Mouse (Mus musculus) hindbrain, embryonic 11.5 days (tissue): ENCODE data around the gene Arel1. TPM values are rescaled to one million over a fixed set of nuclear protein-coding genes. Genes with fewer than 3 reads are reported as not detected.

Source experiments
- ATAC-seq: fragments of 200-750 bp; cut with Nextera tagmentation; 2 replicates; pipeline ENCODE4 v1.8.0; 2017; ENCODE audit warnings: mild to moderate bottlenecking, moderate TSS enrichment, moderate library complexity; ENCODE audit not compliant: low FRiP score
- DNase-seq: peaks from one replicate; pipeline ENCODE4 v3.0.0-alpha.2; 2015; ENCODE audit warnings: low spot score
- H3K27ac ChIP-seq: fragments of 300-500 bp; sonication (generic); 2 replicates; pipeline ENCODE4 v1.5.1; 2014; ENCODE audit warnings: mild to moderate bottlenecking, low read depth, low read length
- H3K27me3 ChIP-seq: fragments of 300-500 bp; sonication (generic); 2 replicates; pipeline ENCODE4 v1.6.1; 2014; ENCODE audit warnings: mild to moderate bottlenecking, low read length, moderate library complexity, mixed read lengths; ENCODE audit not compliant: control insufficient read depth, insufficient read depth
- H3K36me3 ChIP-seq: fragments of 300-500 bp; sonication (generic); 2 replicates; pipeline ENCODE4 v1.6.1; 2014; ENCODE audit warnings: mild to moderate bottlenecking, low read length, moderate library complexity, mixed read lengths; ENCODE audit not compliant: control insufficient read depth, insufficient read depth
- H3K4me1 ChIP-seq: fragments of 300-500 bp; sonication (generic); replicated peaks from 2 replicates; pipeline ENCODE4 v1.6.1; 2014; ENCODE audit warnings: low read length, mixed read lengths; ENCODE audit not compliant: control insufficient read depth, insufficient read depth
- H3K4me2 ChIP-seq: fragments of 300-500 bp; sonication (generic); replicated peaks from 2 replicates; pipeline ENCODE4 v1.6.1; 2014; ENCODE audit warnings: mild to moderate bottlenecking, low read depth, low read length
- H3K4me3 ChIP-seq: fragments of 300-500 bp; sonication (generic); 2 replicates; pipeline ENCODE4 v1.5.1; 2014; ENCODE audit warnings: low read depth, low read length
- H3K9ac ChIP-seq: fragments of 300-500 bp; sonication (generic); 2 replicates; pipeline ENCODE4 v1.6.1; 2014; ENCODE audit warnings: low read depth, low read length
- H3K9me3 ChIP-seq: fragments of 300-500 bp; sonication (generic); 2 replicates; pipeline ENCODE4 v1.6.1; 2016; ENCODE audit warnings: low read length; ENCODE audit not compliant: control insufficient read depth
- WGBS: fragments of 180-500 bp; shearing (Covaris S2); extraction: QIAGEN DNeasy Blood & Tissue Kit; methylation state at CpG from one replicate; pipeline ENCODE4 v1.1.7; 2014; 5-methylcytosine and 5-hydroxymethylcytosine counted together
- polyA plus RNA-seq: library from polyadenylated mRNA; unstranded; fragments of >200 nt; fragmentation: Nextera tagmentation; extraction: Ambion mirVana; gene quantifications from 2 replicates; pipeline ENCODE4 v1.2.1, GENCODE M21; 2014

The Arel1 gene
- polyA plus RNA-seq, 1 experiment from 2014 or later, result 21.8 TPM

DNA sequence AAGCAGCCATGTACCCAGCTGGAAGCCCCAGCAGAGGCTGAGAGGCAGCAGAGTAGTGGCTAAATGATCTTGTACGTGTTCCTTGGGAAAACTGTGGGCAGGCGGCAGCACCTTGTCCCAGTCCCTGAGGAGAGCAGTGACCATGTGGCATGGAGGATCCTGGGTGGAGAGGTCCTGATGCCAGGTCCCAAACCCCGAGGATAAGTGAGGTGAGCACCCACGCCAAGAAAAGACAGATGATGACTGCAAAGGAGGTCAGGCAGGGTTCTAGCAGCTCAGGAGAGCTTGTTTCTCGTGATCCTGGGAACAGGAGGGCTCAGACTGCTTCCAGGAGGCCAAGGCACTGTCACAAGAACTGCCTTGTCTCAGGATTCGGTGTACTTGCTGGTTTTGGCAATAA lies 51.9 kb downstream of the Arel1 start:
- ATAC-seq (no peak), DNase-seq (no peak)
- Histone ChIP-seq H3K27ac (no peak overlapping the region), H3K27me3 (no peaks in the 10 kb centered on the region), H3K9ac (no peak overlapping the region), H3K4me2 (no peak overlapping the region), H3K9me3 (no peaks in the 10 kb centered on the region), H3K36me3 (0 out of 2 replicates have a peak, but pooled peaks cover 3% of the 10 kb centered on the region), H3K4me3 (no peak overlapping the region), H3K4me1 (no peaks in the 10 kb centered on the region)
- 88% methylated on average over 6 of the region's 6 CpGs for WGBS

- Histone ChIP-seq H3K36me3 (0 out of 2 replicates have a peak, but pooled peaks cover 3% of the 10 kb centered on the region), H3K27me3 (no peaks in the 10 kb centered on the region), H3K4me1 (no peaks in the 10 kb centered on the region), H3K4me2 (no peak overlapping the region), H3K27ac (no peak overlapping the region), H3K9ac (no peak overlapping the region), H3K4me3 (no peak overlapping the region), H3K9me3 (no peaks in the 10 kb centered on the region)
- ATAC-seq (no peak), DNase-seq (no peak)
- 84% methylated on average over 3 of the region's 3 CpGs for WGBS
Observed at GRCm38 (mm10) chr12:84917799-84918198, 52.9 kb downstream of the Arel1 start.

- ATAC-seq, result no peak
- Histone ChIP-seq H3K27me3 (no peaks in the 10 kb centered on the region), H3K4me1 (no peaks in the 10 kb centered on the region), H3K4me2 (no peak overlapping the region), H3K4me3 (no peak overlapping the region), H3K36me3 (0 out of 2 replicates have a peak, but pooled peaks cover under 1% of the 10 kb centered on the region), H3K27ac (no peak overlapping the region), H3K9me3 (no peaks in the 10 kb centered on the region), H3K9ac (no peak overlapping the region)
- no peak for DNase-seq
- WGBS, result 92% methylated on average over 5 of the region's 5 CpGs
Observed at GRCm38 (mm10) chr12:84914959-84915358, 55.7 kb downstream of the Arel1 start.

DNA sequence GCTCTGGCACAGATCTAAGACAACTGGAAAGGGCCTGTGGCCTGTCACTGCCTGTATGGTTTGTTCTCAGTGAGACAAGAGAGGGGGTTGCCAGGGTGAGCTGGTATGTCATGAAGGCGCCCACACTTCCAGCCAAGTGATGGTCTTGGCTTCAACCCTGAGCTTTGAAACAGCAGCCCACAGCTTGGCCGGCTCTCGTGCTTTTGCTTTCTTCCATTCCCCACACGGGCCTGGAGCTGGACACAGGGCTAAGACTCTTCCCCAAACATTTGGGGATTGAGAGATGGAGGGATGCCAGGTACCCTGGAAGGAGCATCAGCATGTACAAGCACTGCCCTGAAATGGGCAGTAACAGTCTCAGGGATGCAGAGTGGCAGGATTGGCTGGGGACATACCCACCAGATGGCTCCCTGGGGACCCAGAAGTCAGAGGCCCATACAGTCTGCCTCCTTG lies 58.0 kb downstream of the Arel1 start:
- no peak for DNase-seq
- 91% methylated on average over 4 of the region's 4 CpGs for WGBS
- no peak for ATAC-seq

GRCm38 (mm10) chr12:84911640-84912039 lies 59.1 kb downstream of the Arel1 start:
- no peaks in the 10 kb centered on the region for H3K36me3 ChIP-seq
- H3K27me3 ChIP-seq, result no peaks in the 10 kb centered on the region
- H3K4me3 ChIP-seq, result no peak overlapping the region
- no peak overlapping the region for H3K4me2 ChIP-seq
- DNase-seq, result no peak
- 70% methylated on average over 2 of the region's 2 CpGs for WGBS
- no peaks in the 10 kb centered on the region for H3K4me1 ChIP-seq
- ATAC-seq, result no peak
- H3K9ac ChIP-seq, result no peak overlapping the region
- H3K27ac ChIP-seq, result no peak overlapping the region
- H3K9me3 ChIP-seq, result no peaks in the 10 kb centered on the region

More for the DNA sequence above, 58.0 kb downstream of the Arel1 start:
- H3K4me2 ChIP-seq, result no peak overlapping the region
- no peaks in the 10 kb centered on the region for H3K9me3 ChIP-seq
- H3K9ac ChIP-seq, result no peak overlapping the region
- H3K4me1 ChIP-seq, result no peaks in the 10 kb centered on the region
- H3K27ac ChIP-seq, result no peak overlapping the region
- H3K27me3 ChIP-seq, result no peaks in the 10 kb centered on the region
- H3K4me3 ChIP-seq, result no peak overlapping the region
- H3K36me3 ChIP-seq, result no peaks in the 10 kb centered on the region

DNA sequence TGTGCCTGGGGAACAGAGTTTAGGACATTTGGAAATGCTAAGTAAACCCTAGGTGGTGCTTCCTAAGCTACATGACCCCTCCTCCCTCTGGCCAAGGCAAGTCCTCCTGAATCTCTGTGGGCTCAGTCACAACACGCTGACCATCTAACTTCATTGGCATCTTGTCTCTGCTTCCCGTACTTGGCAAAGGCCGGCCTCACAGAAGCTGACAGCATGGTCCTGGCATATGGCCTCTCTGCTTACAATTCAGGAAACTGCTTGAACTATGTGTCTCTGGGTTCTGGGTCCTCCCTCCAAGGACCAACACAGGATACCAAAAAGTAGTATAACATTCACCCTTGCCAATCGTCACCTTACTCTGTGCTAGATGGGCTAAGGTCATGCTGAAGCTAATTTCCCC lies 60.6 kb downstream of the Arel1 start:
- Histone ChIP-seq H3K9ac (no peak overlapping the region), H3K36me3 (no peaks in the 10 kb centered on the region), H3K4me2 (no peak overlapping the region), H3K27me3 (no peaks in the 10 kb centered on the region), H3K27ac (no peak overlapping the region), H3K4me1 (no peaks in the 10 kb centered on the region), H3K9me3 (no peaks in the 10 kb centered on the region), H3K4me3 (no peak overlapping the region)
- DNase-seq, result no peak
- WGBS, result 95% methylated on average over 4 of the region's 4 CpGs
- no peak for ATAC-seq

DNA sequence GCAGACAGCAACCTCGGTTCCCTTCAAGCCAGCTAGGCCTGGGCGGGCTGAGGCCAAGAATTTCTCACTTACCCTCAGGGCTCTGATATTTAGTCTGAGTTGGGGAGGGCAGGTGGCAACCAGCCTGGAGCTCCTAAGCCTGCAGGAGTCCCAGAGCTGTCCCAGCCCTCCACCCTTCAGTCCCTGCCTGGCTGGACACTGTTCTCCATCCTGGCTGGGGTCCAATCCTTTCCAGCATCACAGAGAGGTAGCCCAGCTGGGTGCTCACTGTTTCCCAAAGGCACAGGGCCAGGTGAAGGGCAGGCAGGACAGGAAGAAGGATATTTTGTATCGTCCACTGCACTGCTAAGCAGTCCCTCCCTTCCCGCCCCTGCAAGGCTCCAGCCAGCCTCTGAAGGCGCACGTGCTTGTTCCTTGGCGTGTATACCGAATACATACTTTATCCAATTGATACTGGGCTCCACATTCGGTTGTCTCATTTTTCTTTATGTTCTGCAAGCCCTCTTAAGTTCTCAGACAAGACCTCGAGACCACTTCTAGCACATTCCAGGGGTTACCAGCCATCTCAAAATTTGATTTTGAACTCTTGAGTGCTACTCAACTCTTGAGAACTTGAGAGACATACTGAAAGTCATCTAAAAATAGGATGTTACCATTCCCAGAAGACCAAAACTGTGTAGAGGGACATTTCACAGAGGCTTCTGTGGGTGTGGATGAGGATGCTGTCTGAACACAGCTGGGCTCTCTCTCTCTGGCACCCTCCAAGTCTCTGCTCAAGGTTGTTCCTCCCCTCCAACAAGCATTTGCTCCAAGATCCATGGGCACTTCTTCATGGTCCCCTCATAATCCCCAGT lies 62.8 kb downstream of the Arel1 start:
- H3K4me2 ChIP-seq, result no peak overlapping the region
- no peaks in the 10 kb centered on the region for H3K9me3 ChIP-seq
- H3K4me3 ChIP-seq, result no peak overlapping the region
- no peak overlapping the region; the same call in 1 of the 2 replicates for H3K27ac ChIP-seq
- H3K9ac ChIP-seq, result no peak overlapping the region
- no peaks in the 10 kb centered on the region for H3K4me1 ChIP-seq
- no peaks in the 10 kb centered on the region for H3K36me3 ChIP-seq
- DNase-seq (no peak), ATAC-seq (no peak)
- WGBS, result 71% methylated on average over 10 of the region's 10 CpGs
- no peaks in the 10 kb centered on the region for H3K27me3 ChIP-seq

DNA sequence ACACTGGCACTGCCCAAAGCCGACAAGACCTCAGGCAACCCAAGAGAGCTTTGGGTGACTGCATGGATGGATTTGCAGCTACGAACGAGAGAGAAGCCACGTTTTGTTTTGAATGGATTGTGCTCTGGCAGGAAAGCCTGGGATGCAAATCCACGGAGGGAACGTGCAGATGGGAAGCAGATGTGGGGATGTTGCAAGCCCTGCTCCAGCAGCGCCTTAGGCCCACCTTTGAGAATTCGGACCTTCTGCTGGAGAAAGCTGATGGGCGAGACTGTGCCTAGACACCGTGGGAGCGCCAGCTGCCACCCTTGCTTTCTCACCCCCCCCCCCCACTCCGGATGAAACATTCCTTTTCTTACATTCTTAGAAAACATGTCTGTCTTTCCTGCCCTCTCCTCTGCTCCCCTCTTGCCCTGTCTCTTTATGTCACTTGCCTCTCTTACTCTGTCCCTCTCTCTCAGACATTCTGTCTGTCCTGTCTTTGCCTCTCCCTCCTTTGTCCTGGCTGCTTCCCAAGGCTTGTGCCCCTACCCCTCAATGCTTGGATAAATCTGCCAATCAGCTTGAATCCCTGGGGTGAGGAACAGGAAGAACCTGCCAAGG lies 63.6 kb downstream of the Arel1 start:
- no peak overlapping the region for H3K4me3 ChIP-seq
- WGBS, result 62% methylated on average over 12 of the region's 12 CpGs
- no peaks in the 10 kb centered on the region for H3K9me3 ChIP-seq
- H3K4me1 ChIP-seq, result no peaks in the 10 kb centered on the region
- no peak overlapping the region; the same call in 1 of the 2 replicates for H3K27ac ChIP-seq
- DNase-seq (no peak), ATAC-seq (no peak)
- H3K9ac ChIP-seq, result no peak overlapping the region
- H3K4me2 ChIP-seq, result no peak overlapping the region
- no peaks in the 10 kb centered on the region for H3K36me3 ChIP-seq
- no peaks in the 10 kb centered on the region for H3K27me3 ChIP-seq

- no peak for ATAC-seq
- WGBS, result 86% methylated on average over 7 of the region's 7 CpGs
Observed at GRCm38 (mm10) chr12:84904399-84904798, 66.3 kb downstream of the Arel1 start.

More at GRCm38 (mm10) chr12:84904399-84904798, 66.3 kb downstream of the Arel1 start:
- H3K9me3 ChIP-seq, result no peaks in the 10 kb centered on the region
- H3K4me1 ChIP-seq, result no peaks in the 10 kb centered on the region
- DNase-seq, result no peak
- H3K4me2 ChIP-seq, result no peak overlapping the region
- no peak overlapping the region for H3K4me3 ChIP-seq
- H3K36me3 ChIP-seq, result no peaks in the 10 kb centered on the region
- H3K9ac ChIP-seq, result no peak overlapping the region
- no peak overlapping the region for H3K27ac ChIP-seq
- no peaks in the 10 kb centered on the region for H3K27me3 ChIP-seq
